Mouse (Mus musculus): ENCODE data around the gene B230104I21Rik.

B230104I21Rik gene

DNA sequence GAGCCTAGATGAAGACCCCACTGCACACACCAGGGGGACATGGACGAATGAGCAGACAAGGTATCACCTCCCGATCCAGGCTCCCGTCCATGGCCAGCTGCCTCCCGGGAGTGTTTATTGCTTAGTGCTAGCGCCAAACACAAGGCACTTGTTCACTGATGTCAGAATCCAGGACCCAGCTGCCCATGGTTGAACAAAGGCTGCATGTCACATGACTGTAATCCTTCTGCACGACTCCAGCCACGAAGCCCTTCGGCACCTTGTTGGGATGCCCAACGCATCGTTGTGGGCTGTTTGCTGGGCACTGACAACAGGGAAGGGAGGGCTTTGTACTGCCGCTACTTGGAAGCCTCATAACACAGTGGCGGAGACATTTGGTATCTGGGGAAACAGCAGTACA lies at the start of gene B230104I21Rik:
B230104I21Rik (plus strand) TSS at position 367 of the 400 bp plus-strand sequence.
- DNase-seq (ENCODE audit: low read depth, low spot score): no peak

DNA sequence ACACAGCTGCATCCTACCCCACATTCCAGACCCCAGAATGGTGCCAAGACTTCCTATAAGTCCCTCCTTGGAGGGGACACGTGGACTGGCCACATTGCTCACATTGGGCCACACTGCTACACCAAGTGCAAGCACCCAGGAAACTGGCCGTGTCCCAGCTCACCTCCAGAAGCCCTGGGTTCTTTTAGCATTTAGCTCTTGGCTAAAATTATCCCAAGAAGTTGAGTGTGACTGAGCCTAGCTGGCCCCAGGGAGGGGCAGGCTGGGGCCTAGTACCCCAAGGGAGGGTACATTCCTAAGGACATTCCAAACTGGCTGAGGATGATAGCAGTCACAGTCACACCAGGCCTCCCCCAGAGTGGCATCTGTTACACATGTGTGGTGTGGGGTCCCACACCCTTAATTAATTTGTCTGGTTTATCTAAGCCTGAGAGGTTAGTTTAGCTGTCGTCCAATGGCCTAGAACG lies 42.2 kb upstream of the B230104I21Rik start:
- peak; percentile 55 for DNase-seq (ENCODE audit: low read depth, low spot score)

DNA sequence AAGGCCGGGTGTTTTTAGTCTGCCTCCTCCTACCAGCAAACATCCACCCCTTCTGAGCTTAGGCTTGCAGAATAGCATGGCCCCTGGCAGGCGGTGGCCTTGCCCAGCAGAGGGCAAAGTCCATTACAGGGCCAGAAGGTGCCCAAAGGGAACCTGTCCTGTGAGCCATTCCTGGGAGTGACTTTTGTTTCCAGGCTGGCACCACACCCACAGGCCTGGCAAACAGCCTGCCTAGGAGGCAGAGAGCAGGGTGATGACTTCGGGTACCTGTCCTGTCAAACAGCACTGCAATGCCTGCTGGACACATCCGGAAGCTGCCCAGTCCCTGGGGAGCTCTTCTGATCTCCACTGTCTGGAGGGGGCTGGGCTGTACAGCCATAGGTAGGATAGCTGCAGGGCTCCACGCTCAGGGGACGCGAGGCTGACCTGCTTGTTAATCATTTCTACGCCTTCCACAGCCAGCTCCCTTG lies 41.6 kb upstream of the B230104I21Rik start:
- DNase-seq (ENCODE audit: low read depth, low spot score): peak; percentile 41

- DNase-seq (ENCODE audit: low read depth, low spot score): no peak
Measured at GRCm38 (mm10) chr4:154297761-154298160, 38.2 kb upstream of the B230104I21Rik start.

DNA sequence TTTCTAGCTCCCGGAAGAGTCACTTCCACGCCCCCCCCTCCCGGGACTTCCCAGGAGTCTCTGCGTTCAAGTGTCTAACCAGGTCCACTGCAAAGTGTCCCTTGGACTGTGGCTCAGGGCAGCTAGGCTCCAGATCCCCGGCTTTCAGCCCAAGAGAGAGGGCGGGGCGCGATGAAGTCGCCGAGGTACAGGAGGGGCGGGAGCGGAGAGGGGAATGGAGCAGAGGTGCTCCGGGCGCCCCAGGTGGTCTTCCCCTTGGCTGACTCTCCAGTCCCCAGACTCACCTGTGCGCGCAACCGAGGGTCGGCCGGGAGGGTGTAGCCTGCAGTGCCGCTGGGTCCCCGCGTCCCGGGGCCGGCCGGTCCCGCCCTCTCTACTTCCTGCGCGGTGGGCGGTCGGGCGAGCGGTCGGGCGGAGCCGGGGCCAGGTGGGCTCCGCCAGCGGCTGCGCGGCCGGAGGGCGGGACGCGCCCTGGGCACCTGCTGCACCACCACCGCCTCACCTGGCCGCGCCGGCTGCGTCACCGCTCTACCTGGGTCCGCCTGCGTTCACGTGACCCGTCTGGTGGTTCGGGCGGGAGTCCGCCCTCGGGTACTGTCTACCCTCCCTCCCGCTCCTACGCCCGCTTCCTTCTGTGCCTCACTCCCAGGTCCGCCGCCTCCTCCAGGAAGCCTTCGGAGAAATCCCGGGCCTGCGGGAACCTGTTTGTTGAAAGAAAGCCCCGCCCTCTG lies 36.2 kb upstream of the B230104I21Rik start:
- no peak for DNase-seq (ENCODE audit: low read depth, low spot score)

DNA sequence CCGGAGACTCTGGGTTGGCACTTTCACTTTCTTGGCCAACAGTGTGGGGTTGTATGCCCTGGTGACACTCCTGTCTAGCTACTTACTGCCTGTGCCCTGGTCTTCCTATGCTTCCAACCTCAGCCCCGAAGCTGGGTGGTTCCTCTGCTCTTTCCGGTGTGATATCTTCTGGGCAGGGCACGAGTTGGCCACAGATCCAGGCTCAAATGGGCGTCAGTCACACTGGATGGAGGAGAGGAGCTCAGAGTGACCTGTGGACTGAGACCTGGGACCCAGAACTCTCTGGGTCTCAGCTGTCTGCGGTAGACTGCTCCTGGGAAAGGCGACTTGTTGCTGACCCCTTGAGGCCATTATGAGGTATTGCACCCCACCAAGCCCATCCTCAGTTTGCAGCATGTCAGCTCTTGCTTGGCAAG lies 34.5 kb upstream of the B230104I21Rik start, which contains the start of gene Arhgef16:
Arhgef16 (minus strand) TSS at position 211 of the 416 bp plus-strand sequence.
- DNase-seq (ENCODE audit: low read depth, low spot score): peak; percentile 74

DNA sequence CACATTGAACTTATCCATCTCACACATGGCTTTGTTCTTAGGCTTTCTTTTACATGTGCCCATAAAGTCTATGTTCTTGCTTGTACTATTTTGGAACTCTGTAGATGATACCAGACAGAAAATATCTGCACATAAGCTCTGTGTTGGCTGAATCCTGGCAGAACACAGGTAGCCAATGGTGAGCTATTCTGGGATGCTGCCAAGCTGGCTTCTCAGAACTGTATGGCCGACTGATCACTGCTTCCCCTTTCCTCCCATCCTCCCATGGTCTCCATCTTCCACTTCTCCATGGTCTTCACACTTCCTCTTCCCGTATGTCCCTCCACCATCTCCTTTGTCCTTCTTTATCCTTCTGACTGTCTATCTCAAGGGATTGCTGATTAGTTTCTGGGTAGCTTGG lies 26.8 kb upstream of the B230104I21Rik start:
- DNase-seq (ENCODE audit: low read depth, low spot score): no peak

DNA sequence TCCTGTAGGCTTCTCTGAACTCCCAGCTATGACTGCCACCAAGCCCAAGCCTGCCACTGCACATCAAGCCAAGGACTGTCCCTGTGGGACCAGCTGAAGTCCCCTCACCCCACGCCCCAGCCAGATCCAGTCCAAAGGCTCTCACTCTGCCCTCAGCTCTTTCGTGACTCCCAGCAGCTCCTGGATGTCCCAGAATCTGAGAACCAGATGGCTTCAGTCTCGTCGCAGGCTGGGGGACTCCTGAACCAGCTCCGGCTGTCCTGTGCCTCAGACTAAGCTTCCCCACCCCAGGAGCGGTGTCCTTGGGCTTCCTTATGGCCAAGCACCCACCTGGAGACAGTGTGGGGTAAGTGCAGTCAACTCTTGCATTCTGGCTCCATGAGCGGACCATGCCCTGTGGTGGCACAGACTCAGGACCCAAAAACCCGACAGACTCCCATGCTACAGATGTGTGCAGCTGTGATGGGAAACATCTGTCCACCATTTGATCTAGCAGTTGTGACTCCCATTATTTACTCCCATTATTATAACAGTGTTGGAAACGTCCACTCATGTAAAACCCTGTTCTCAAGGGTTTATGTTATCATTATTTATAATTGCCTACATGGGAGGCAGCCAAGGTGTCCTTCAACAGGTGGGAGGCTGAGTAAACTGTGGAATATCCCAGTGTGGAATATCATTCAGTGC lies 25.2 kb upstream of the B230104I21Rik start:
- DNase-seq (ENCODE audit: low read depth, low spot score): no peak

DNA sequence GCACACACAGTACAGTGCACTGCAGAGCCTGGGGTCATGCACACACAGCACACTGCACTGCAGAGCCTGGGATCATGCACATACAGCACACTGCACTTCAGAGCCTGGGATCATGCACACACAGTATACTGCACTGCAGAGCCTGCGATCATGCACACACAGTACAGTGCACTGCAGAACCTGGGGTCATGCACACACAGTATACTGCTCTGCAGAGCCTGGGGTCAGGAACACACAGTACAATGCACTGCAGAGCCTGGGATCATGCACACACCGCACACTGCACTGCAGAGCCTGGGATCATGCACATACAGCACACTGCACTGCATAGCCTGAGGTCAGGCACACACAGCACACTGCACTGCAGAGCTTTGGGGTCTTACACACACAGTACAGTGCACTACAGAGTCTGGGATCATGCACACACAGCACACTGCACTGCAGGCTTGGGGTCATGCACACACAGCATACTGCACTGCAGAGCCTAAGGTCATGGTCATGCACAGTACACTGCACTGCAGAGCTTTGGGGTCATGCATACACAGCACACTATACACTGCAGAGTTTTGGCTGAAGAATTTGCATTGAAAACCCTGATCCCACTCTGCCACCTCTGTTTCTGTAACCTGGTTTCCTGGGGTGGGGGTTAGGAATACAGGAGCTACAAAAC lies 23.6 kb upstream of the B230104I21Rik start:
- no peak for DNase-seq (ENCODE audit: low read depth, low spot score)

DNA sequence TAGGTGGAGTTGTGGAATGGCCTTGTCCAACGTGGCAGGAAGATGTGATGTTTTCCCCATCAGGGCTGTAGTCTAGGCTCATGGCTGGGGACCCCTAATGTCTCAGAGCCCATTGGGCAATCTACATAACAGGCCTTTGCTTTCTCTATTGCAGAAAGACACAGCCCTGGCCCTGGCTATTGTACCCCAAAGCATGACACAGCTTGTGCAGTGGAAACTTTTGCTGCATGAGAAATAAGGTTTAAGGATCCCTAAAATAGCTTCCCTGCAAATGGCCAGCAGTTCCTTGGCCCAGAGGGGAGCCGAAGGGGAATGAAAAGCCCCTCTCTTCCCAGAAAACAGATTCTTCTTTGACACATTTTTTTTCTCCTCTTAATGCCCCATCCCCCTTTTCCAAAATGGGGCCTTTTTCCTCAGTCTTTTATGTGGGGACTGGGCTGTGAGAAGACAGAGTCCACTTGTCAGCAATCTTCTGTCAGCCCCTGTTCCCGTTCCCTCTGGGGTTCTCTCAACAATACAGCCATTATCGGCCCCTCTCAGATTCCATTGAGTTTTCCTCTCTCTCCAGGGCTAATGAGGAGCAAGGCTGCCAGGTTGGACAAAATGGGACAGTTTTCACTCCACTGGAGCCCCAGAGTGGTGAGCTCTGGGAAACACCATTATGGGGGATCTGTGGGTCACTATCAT lies 22.8 kb upstream of the B230104I21Rik start:
- DNase-seq (ENCODE audit: low read depth, low spot score): no peak

GRCm38 (mm10) chr4:154313622-154313967 lies 22.3 kb upstream of the B230104I21Rik start:
- no peak for DNase-seq (ENCODE audit: low read depth, low spot score)

DNA sequence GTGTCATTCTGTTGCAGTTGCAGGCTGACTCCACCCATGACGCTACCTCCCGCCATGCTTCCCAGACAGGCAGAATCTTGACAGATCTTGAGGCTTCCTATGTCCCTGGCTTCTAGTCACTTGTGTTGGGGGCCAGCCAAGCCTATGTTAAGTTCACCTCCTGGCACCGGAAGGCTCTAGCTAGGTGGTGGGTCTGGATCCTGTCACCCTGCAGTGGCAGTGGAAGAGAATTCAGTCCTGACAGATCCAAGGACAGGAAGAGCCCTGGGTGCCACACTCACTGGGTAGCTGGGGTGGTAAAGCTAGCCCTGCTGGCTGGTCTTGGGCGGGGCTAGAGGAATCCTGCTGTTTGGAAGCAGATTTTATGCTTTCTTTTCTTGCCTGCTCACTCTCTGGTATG lies 10.5 kb upstream of the B230104I21Rik start:
- DNase-seq (ENCODE audit: low read depth, low spot score): no peak

DNA sequence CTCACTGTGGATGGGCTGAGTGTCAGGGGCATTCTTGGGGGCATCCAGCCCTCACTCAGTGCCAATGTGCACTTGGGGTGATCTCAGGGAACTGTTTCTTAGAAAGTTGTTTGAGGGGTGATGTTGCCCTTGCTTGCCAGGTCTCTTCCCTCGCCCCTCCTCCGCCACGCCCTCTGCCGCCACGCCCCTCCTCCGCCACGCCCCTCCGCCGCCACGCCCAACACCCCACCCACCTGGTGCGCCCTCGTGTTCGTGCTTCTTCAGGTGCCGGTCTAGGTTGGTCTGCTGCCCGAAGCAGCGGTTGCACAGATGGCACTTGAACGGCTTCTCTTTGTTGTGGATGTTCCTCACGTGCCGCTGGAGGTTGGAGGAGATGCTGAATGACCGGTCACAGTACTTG lies 7.5 kb upstream of the B230104I21Rik start:
- DNase-seq (ENCODE audit: low read depth, low spot score): no peak

DNA sequence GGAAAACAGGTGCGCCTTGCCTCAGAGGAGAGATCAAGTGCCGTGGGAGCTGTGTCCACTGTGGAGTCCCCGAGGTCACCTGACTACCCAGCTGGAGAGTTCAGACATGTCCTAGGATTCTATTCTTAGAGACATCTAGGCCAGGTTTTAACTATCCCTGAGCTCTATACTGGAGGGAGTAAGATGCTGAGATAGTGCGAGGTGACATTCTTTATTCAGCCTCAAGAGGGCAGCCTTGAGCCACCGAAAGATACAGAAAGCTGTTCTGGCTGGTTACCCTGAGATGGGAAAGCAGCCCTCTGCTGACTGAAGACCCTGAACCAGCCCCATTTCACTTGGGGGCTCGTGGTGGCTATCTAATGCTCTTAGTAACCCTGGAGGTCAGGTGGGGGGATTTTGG lies 7.1 kb upstream of the B230104I21Rik start:
- peak; percentile 89 for DNase-seq (ENCODE audit: low read depth, low spot score)

- DNase-seq (ENCODE audit: low read depth, low spot score): no peak
Measured at GRCm38 (mm10) chr4:154330001-154330400, 5.9 kb upstream of the B230104I21Rik start.

GRCm38 (mm10) chr4:154331271-154331670 lies 4.7 kb upstream of the B230104I21Rik start:
- DNase-seq (ENCODE audit: low read depth, low spot score): peak; percentile 75

- no peak for DNase-seq (ENCODE audit: low read depth, low spot score)
Measured at GRCm38 (mm10) chr4:154333300-154333699, 2.6 kb upstream of the B230104I21Rik start.

GRCm38 (mm10) chr4:154334699-154335402 lies 1.1 kb upstream of the B230104I21Rik start:
- DNase-seq (ENCODE audit: low read depth, low spot score): no peak

- DNase-seq (ENCODE audit: low read depth, low spot score): peak; percentile 50
Measured at GRCm38 (mm10) chr4:154336650-154337049, 723 bp downstream of the B230104I21Rik start.

DNA sequence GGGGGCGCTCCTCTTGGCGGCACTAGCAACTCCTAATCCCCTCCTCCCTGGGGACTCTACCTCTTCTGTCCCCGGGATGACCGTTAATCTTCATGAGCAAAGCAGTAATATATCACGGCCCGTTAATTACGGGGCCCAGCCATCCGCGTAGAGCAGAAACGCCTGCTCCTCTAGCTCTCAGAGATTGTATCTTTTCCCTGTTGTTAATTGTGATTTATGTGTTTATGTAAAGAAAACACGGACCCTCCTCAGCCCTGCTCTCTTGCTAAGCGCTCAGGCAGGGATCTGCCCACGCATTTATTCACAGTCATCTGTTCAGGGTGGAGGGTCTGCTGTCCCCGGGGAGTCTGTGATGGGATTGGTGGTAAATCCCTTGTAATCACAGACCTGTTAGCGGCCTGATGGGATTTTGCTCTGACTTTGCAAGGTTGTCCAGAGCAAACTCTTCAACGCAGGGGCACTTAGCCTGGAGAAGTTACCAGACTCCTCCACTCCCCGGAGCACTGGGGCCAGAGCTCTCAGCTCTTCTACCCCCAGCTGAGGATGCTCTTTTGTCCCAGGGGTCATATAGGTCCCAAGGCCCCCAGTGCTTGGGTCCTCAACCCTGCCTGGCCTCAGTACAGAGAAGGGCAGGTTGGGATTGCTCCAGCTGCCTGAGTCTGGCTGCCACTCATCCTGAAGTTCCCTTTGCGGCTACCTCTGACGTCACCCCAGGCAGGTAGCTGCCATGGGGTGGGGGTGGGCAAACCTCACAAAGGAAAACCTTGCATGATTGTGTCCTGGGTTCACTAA lies 11.0 kb downstream of the B230104I21Rik start:
- peak; percentile 85 for DNase-seq (ENCODE audit: low read depth, low spot score)
